Mouse (Mus musculus): ENCODE measurements around the gene Shisa6.

Shisa6 gene

GRCm38 (mm10) chr11:66218469-66218868 is 307.3 kb downstream of the Shisa6 start:
- DNase-seq = no peak

- DNase-seq = peak; percentile 25
Observed at GRCm38 (mm10) chr11:66188627-66189287, 337.0 kb downstream of the Shisa6 start.

GRCm38 (mm10) chr11:66188146-66188545 is 337.6 kb downstream of the Shisa6 start:
- no peak for DNase-seq

GRCm38 (mm10) chr11:66177781-66178180 is 348.0 kb downstream of the Shisa6 start:
- DNase-seq = no peak

GRCm38 (mm10) chr11:66167801-66168651 is 357.7 kb downstream of the Shisa6 start, which contains the start of gene Dnah9:
Gene Dnah9, minus strand, starts transcription at chr11:66168551.
- DNase-seq = peak; percentile 55

GRCm38 (mm10) chr11:66164022-66164421 is 361.7 kb downstream of the Shisa6 start:
- no peak for DNase-seq

All from liver (tissue).